Mouse (Mus musculus) E14TG2a.4 (cell line): ENCODE results near the gene Cnot3.

ENCODE experiments used
- CTCF ChIP-seq: conservative IDR thresholded peaks from 2 replicates; pipeline ENCODE4 v1.5.1; 2014; ENCODE audit warnings: low read length
- NANOG ChIP-seq: IDR thresholded peaks from 2 replicates; pipeline ENCODE4 v1.6.1; 2014; ENCODE audit warnings: borderline replicate concordance, low read length, mixed read lengths
- POU5F1 ChIP-seq: IDR thresholded peaks from 2 replicates; pipeline ENCODE4 v1.6.1; 2014; ENCODE audit warnings: low read length, borderline replicate concordance

- no peak for TF ChIP-seq CTCF
- TF ChIP-seq NANOG = no peak
- no peak for TF ChIP-seq POU5F1
Observed at GRCm38 (mm10) chr7:3703148-3703878, 58.2 kb downstream of the Cnot3 start.
